Mouse (Mus musculus): ENCODE data around the gene Vmn1r113. TPM values are rescaled to one million over a fixed set of nuclear protein-coding genes. Genes with fewer than 3 reads are reported as not detected.

The Vmn1r113 gene
- not detected in 2 replicates for polyA plus RNA-seq (2012; rRNA removed; ENCODE audit: low replicate concordance)

GRCm38 (mm10) chr7:20786985-20787384 is at the start of gene Vmn1r113:
Vmn1r113 (plus strand) TSS chr7:20787285.

GRCm38 (mm10) chr7:20770885-20771284 is 16.2 kb upstream of the Vmn1r113 start, which contains the start of gene Vmn1r112:
Vmn1r112 (plus strand) TSS chr7:20771185.

GRCm38 (mm10) chr7:20812086-20812485 is 25.0 kb downstream of the Vmn1r113 start, which contains the start of gene Vmn1r114:
Vmn1r114 (minus strand) TSS chr7:20812186.

Other genes starting within 250 kb of the Vmn1r113 start
- gene Gm5726, start 241.5 kb upstream of the Vmn1r113 start, polyA plus RNA-seq (2012; rRNA removed; ENCODE audit: low replicate concordance), result not detected in 2 replicates
- gene Gm4141, start 211.0 kb upstream of the Vmn1r113 start, polyA plus RNA-seq (2012; rRNA removed; ENCODE audit: low replicate concordance), result not detected in 2 replicates
- gene Gm4513, start 188.3 kb upstream of the Vmn1r113 start, polyA plus RNA-seq (2012; rRNA removed; ENCODE audit: low replicate concordance), result not detected in 2 replicates
- gene Vmn1r107, start 118.4 kb upstream of the Vmn1r113 start, polyA plus RNA-seq (2012; rRNA removed; ENCODE audit: low replicate concordance), result not detected in 2 replicates
- not detected in 2 replicates for gene Vmn1r111, start 84.1 kb upstream of the Vmn1r113 start, polyA plus RNA-seq (2012; rRNA removed; ENCODE audit: low replicate concordance)
- gene Gm10668, start 56.7 kb upstream of the Vmn1r113 start, polyA plus RNA-seq (2012; rRNA removed; ENCODE audit: low replicate concordance), result not detected in 2 replicates
- not detected in 2 replicates for gene Vmn1r112, start 16.1 kb upstream of the Vmn1r113 start, polyA plus RNA-seq (2012; rRNA removed; ENCODE audit: low replicate concordance)
- gene Vmn1r114, start 24.9 kb downstream of the Vmn1r113 start, polyA plus RNA-seq (2012; rRNA removed; ENCODE audit: low replicate concordance), result not detected in 2 replicates
- not detected in 2 replicates for gene Vmn1r115, start 57.7 kb downstream of the Vmn1r113 start, polyA plus RNA-seq (2012; rRNA removed; ENCODE audit: low replicate concordance)
- not detected in 2 replicates for gene Vmn1r116, start 85.0 kb downstream of the Vmn1r113 start, polyA plus RNA-seq (2012; rRNA removed; ENCODE audit: low replicate concordance)
- gene Vmn1r117, start 96.8 kb downstream of the Vmn1r113 start, polyA plus RNA-seq (2012; rRNA removed; ENCODE audit: low replicate concordance), result not detected in 2 replicates
- not detected in 2 replicates for gene Vmn1r118, start 125.1 kb downstream of the Vmn1r113 start, polyA plus RNA-seq (2012; rRNA removed; ENCODE audit: low replicate concordance)
- gene Vmn1r119, start 225.2 kb downstream of the Vmn1r113 start, polyA plus RNA-seq (2012; rRNA removed; ENCODE audit: low replicate concordance), result not detected in 2 replicates